Mouse (Mus musculus): ENCODE measurements around the gene Cstl1. TPM values are rescaled to one million over a fixed set of nuclear protein-coding genes. Genes with fewer than 3 reads are reported as not detected.

Gene Cstl1
- not detected in 2 replicates for polyA plus RNA-seq (2012; rRNA removed)

DNA sequence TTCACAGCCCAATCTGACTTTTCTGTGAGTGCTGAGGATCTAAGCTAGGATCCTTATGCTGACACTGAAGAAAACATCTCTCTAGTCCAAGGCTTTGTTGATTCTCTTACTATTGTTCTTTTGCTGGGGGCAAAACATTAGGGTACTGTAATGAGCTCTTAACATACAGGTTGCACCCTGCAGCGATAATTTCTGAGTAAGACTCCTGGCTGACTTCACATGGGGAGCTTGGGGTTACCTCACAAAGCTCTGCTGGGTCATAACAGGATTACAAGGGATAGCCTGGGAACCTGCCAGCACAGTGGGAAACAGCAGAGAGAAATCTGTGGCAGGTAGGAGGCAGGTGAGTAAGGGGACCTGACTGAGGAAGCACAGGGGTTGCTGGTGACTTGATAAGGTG, at the start of gene Cstl1:
Gene Cstl1 (plus strand): TSS at position 301 of the 400 bp plus-strand sequence.
- WGBS = 100% methylated on average over 1 of the region's 1 CpGs
- Histone ChIP-seq H3K4me1 (replicated peaks; ENCODE audit: control insufficient read depth, insufficient read depth, low read length) (no peaks in the 10 kb centered on the region), H3K4me3 (ENCODE audit: control insufficient read depth, insufficient read depth, low read length) (no peak within 1 kb of the TSS), H3K36me3 (ENCODE audit: control insufficient read depth, insufficient read depth, low read length) (no peaks in the 10 kb centered on the region), H3K27me3 (ENCODE audit: control insufficient read depth, insufficient read depth, low read length) (no peaks in the 10 kb centered on the region), H3K27ac (ENCODE audit: control insufficient read depth, insufficient read depth, low read length) (no peak within 1 kb of the TSS)
- DNase-seq = no peak
- TF ChIP-seq CTCF (IDR thresholded peaks at IDR 0.05; ENCODE audit: borderline replicate concordance, control insufficient read depth, extremely low read depth, insufficient read depth, low read length, poor library complexity) (no peak), POLR2A (IDR thresholded peaks at IDR 0.05; ENCODE audit: control insufficient read depth, extremely low read depth, insufficient read depth, low read length, poor library complexity) (no peak)

- DNase-seq = no peak
- TF ChIP-seq CTCF (IDR thresholded peaks at IDR 0.05; ENCODE audit: borderline replicate concordance, control insufficient read depth, extremely low read depth, insufficient read depth, low read length, poor library complexity) (no peak), POLR2A (IDR thresholded peaks at IDR 0.05; ENCODE audit: control insufficient read depth, extremely low read depth, insufficient read depth, low read length, poor library complexity) (no peak)
- no peaks in the 10 kb centered on the region for H3K27me3 ChIP-seq (ENCODE audit: control insufficient read depth, insufficient read depth, low read length)
- 94% methylated on average over 15 of the region's 15 CpGs for WGBS
- H3K4me1 ChIP-seq (replicated peaks; ENCODE audit: control insufficient read depth, insufficient read depth, low read length) = no peaks in the 10 kb centered on the region
- no peak overlapping the region for H3K4me3 ChIP-seq (ENCODE audit: control insufficient read depth, insufficient read depth, low read length)
- no peak overlapping the region for H3K27ac ChIP-seq (ENCODE audit: control insufficient read depth, insufficient read depth, low read length)
- no peaks in the 10 kb centered on the region for H3K36me3 ChIP-seq (ENCODE audit: control insufficient read depth, insufficient read depth, low read length)
Measured at GRCm38 (mm10) chr2:148706409-148707201, 43.6 kb upstream of the Cstl1 start.

- H3K27me3 ChIP-seq (ENCODE audit: control insufficient read depth, insufficient read depth, low read length) = no peaks in the 10 kb centered on the region
- TF ChIP-seq POLR2A (IDR thresholded peaks at IDR 0.05; ENCODE audit: control insufficient read depth, extremely low read depth, insufficient read depth, low read length, poor library complexity) (no peak), CTCF (IDR thresholded peaks at IDR 0.05; ENCODE audit: borderline replicate concordance, control insufficient read depth, extremely low read depth, insufficient read depth, low read length, poor library complexity) (no peak)
- H3K4me1 ChIP-seq (replicated peaks; ENCODE audit: control insufficient read depth, insufficient read depth, low read length) = no peaks in the 10 kb centered on the region
- H3K27ac ChIP-seq (ENCODE audit: control insufficient read depth, insufficient read depth, low read length) = no peak overlapping the region
- 94% methylated on average over 6 of the region's 6 CpGs for WGBS
- H3K36me3 ChIP-seq (ENCODE audit: control insufficient read depth, insufficient read depth, low read length) = no peaks in the 10 kb centered on the region
- no peak for DNase-seq
- no peak overlapping the region for H3K4me3 ChIP-seq (ENCODE audit: control insufficient read depth, insufficient read depth, low read length)
Measured at GRCm38 (mm10) chr2:148707202-148707530, 43.0 kb upstream of the Cstl1 start.

- no peak overlapping the region for H3K27ac ChIP-seq (ENCODE audit: control insufficient read depth, insufficient read depth, low read length)
- no peaks in the 10 kb centered on the region for H3K27me3 ChIP-seq (ENCODE audit: control insufficient read depth, insufficient read depth, low read length)
- WGBS = 98% methylated on average over 3 of the region's 3 CpGs
Measured at GRCm38 (mm10) chr2:148712326-148712725, 37.8 kb upstream of the Cstl1 start.

DNA sequence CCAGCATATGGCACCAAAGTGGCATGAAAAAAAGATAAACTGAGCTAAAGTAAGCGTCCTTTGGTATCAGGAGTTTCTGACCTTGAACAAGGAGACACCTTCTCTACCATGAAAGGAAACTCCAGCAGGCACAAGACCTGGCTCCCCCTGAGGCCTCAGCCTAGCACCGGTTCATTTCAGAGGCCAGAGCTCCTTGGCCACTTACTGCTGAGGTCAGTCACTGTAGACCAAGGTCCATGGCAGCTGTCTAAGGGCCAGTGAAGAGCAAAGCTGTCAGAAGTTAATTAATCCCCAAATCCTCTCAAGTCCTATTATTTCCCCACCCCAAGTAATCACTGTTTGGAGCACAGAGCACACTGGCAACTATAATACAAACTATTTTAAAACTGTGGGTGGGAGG, 33.1 kb upstream of the Cstl1 start:
- WGBS = 86% methylated on average over 2 of the region's 2 CpGs

More at GRCm38 (mm10) chr2:148712326-148712725, 37.8 kb upstream of the Cstl1 start:
- Histone ChIP-seq H3K36me3 (ENCODE audit: control insufficient read depth, insufficient read depth, low read length) (no peaks in the 10 kb centered on the region), H3K4me3 (ENCODE audit: control insufficient read depth, insufficient read depth, low read length) (no peak overlapping the region), H3K4me1 (replicated peaks; ENCODE audit: control insufficient read depth, insufficient read depth, low read length) (no peaks in the 10 kb centered on the region)
- DNase-seq = no peak
- TF ChIP-seq CTCF (IDR thresholded peaks at IDR 0.05; ENCODE audit: borderline replicate concordance, control insufficient read depth, extremely low read depth, insufficient read depth, low read length, poor library complexity) = no peak
- no peak for TF ChIP-seq POLR2A (IDR thresholded peaks at IDR 0.05; ENCODE audit: control insufficient read depth, extremely low read depth, insufficient read depth, low read length, poor library complexity)

DNA sequence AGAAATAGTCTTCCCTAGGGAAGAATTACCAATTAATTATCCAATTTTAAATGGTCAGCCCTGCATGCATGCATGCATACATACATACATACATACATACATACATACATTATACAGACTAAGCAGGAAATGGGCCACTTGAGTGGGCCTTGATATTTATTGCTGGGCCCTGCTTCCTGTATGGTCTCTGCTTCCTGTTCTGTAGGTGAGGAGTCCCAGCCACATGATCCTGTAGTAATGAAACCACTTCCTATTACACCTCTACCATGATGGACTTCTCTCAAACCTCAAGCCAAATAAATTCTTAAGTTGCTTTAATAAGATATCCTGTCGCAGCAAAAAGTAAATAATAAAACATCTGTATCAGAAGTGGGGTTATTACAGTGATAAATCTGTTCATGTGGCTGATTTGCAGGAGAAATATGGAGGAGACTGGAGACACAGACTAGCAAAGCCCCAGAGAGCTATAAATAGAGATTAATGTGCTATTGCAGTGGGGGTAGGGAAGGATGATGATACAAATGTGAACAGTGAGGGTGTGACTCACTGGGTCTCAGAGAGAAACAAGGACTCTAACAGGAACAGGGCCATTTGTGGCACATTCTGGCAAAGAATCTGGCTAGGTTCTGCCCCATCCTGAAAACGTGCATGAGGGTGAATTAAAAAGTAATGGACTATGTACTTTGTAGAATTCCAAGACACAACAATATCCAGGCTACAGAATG, 30.7 kb upstream of the Cstl1 start:
- no peaks in the 10 kb centered on the region for H3K27me3 ChIP-seq (ENCODE audit: control insufficient read depth, insufficient read depth, low read length)
- 38% methylated on average over 2 of the region's 2 CpGs for WGBS
- H3K4me3 ChIP-seq (ENCODE audit: control insufficient read depth, insufficient read depth, low read length) = no peak overlapping the region
- no peaks in the 10 kb centered on the region for H3K4me1 ChIP-seq (replicated peaks; ENCODE audit: control insufficient read depth, insufficient read depth, low read length)
- no peak for TF ChIP-seq POLR2A (IDR thresholded peaks at IDR 0.05; ENCODE audit: control insufficient read depth, extremely low read depth, insufficient read depth, low read length, poor library complexity)
- TF ChIP-seq CTCF (IDR thresholded peaks at IDR 0.05; ENCODE audit: borderline replicate concordance, control insufficient read depth, extremely low read depth, insufficient read depth, low read length, poor library complexity) = no peak
- H3K36me3 ChIP-seq (ENCODE audit: control insufficient read depth, insufficient read depth, low read length) = no peaks in the 10 kb centered on the region
- no peak overlapping the region for H3K27ac ChIP-seq (ENCODE audit: control insufficient read depth, insufficient read depth, low read length)
- no peak for DNase-seq

More for the DNA sequence above, 33.1 kb upstream of the Cstl1 start:
- H3K4me3 ChIP-seq (ENCODE audit: control insufficient read depth, insufficient read depth, low read length) = no peak overlapping the region
- no peaks in the 10 kb centered on the region for H3K4me1 ChIP-seq (replicated peaks; ENCODE audit: control insufficient read depth, insufficient read depth, low read length)
- H3K36me3 ChIP-seq (ENCODE audit: control insufficient read depth, insufficient read depth, low read length) = no peaks in the 10 kb centered on the region
- no peak for DNase-seq
- H3K27me3 ChIP-seq (ENCODE audit: control insufficient read depth, insufficient read depth, low read length) = no peaks in the 10 kb centered on the region
- TF ChIP-seq POLR2A (IDR thresholded peaks at IDR 0.05; ENCODE audit: control insufficient read depth, extremely low read depth, insufficient read depth, low read length, poor library complexity) (no peak), CTCF (IDR thresholded peaks at IDR 0.05; ENCODE audit: borderline replicate concordance, control insufficient read depth, extremely low read depth, insufficient read depth, low read length, poor library complexity) (no peak)
- H3K27ac ChIP-seq (ENCODE audit: control insufficient read depth, insufficient read depth, low read length) = no peak overlapping the region
